Mouse (Mus musculus): ENCODE results near the gene Tubb2a.
A peak's percentile ranks its signal among the peaks of the same experiment; 100 is the strongest.
"Not testable (repeated sequence)": the region's sequence is repeated elsewhere in the genome, so short reads cannot be mapped to it uniquely, and the experiment has no call there.

Gene Tubb2a

DNA sequence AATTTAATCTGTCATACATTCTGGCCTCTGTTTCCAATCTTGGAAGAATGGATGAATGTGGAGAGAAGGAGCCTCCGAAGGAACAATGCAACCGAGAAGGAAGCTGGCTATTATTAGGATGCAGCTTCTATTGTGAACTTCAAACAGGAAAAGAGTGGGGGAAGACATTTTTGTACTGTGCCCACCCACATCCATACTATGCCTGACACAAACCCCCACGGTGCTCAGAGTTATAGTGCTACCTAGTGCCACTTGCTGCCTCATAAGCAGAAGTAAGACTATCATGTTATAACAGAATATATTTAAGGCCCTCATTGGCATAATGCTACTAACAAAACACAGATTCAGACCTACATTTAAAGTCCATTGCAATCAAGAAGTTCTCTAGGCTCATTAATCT lies 11.6 kb upstream of the Tubb2a start:
- no peak for DNase-seq (ENCODE audit: low spot score in 2 of 2)

- no peak for DNase-seq (ENCODE audit: low spot score in 2 of 2)
Observed at GRCm38 (mm10) chr13:34088871-34089288, 11.1 kb upstream of the Tubb2a start.

DNA sequence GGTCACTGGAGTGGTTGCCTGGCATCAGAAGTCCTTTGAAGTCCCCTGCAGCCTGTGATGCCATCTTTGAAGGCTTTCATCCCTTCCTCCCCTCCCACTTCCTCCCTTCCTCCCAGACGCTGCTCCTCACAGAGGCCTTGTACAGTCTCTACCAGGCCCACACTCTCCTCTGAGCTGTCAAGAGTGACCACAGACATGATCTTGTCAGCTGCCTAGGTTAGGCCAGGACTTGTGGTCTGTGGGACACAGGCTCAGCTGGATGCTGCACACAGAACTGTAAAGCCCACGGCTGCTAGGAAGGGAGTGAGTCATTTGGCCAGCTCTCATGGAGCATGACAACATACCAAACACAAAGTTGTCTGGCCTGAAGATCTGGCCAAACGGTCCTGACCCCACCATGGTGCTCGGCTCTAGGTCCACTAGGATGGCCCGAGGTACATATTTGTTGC lies 10.4 kb upstream of the Tubb2a start:
- not testable (repeated sequence) for DNase-seq (ENCODE audit: low spot score in 2 of 2)

DNA sequence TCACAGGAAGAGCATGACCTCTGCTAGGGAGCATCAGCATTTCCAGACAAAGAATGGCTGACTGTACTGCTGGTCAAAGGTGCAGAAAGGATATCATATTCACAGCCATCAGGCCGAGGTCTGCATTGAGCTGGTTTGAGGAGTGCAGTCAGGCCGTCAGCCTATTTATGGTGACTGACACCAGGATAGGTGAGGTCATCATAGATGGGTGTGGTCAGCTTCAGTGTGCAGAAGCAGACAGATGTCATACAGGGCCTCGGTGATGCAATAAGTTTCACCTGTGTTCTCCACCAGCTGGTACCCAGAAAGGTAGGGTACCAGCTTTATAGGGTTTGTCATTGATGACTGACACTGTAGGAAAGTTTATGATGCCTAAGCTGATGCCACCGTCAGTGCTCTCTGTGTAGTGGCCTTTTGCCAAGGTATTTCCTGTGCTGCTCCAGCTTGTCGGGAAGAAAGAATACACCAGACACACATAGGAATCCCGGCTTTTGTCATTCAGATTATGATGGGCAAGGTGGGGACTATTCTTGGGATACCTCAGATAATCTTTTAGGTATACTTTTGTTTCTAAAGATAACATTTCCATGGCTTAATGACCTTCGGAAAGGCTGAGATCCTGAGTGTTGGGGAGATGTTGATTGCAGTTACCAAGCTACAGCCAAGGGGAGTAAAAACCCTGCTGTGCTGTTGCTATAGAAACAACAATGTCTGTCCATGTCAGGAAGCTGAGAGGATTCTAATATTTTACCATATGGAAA lies 9.4 kb upstream of the Tubb2a start:
- no peak for DNase-seq (ENCODE audit: low spot score in 2 of 2)

DNA sequence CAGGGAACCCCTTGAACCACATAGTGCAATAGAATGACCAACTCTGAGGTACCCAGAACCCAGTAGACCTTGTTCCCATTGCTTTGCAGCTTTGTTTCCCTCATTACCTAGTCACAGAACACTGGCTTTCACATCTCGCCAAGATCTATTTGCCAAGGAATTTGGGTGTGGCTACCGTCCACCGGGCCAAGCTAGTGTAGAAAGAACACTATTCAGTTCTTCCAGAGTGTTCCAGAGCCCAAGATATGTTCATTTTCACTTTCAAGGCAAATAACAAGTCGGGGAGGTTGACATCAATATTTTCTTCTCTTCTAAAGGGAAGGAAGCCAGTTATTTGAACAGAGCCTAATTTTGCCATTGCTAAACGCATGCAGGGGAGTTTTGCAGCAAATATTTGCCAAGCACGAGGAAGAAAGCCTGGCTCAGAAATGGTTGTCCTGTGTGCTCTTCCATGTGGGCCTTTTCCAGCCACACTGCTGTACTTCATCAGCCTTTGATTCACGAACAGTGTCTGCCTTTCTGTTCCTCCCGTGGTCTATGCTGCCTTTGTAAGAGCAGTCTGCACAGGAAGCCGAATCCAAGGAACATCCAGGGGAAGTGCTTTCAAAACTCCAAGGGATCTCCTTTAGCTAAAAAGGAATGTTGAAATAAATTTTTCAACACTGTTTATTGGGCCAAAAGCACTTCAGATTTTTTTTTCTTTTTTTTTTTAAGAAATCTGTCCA lies 6.4 kb upstream of the Tubb2a start:
- peak in 1 of 2 experiments; percentile 68 for DNase-seq (ENCODE audit: low spot score in 2 of 2)

DNA sequence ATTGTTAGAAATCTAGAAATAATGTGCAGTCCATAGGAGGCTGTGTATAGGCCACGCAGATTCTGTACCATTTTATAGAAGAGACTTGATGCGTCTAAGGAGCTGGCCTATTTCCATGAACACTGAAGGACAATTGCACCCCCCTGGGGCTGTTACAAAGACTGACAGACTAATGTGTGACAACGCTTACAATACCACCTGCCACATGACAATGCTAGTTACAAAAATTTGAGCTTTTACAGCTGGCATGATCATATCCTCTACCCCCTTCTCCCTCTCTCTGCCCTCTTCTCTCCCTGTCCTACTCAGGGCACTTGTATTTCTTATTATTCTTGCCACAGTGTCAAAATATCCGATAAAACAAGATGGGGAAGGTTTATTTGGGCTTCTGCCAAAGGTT lies 4.1 kb upstream of the Tubb2a start:
- no peak for DNase-seq (ENCODE audit: low spot score in 2 of 2)

- no peak for DNase-seq (ENCODE audit: low spot score in 2 of 2)
Observed at GRCm38 (mm10) chr13:34079801-34080200, 2.0 kb upstream of the Tubb2a start.

DNA sequence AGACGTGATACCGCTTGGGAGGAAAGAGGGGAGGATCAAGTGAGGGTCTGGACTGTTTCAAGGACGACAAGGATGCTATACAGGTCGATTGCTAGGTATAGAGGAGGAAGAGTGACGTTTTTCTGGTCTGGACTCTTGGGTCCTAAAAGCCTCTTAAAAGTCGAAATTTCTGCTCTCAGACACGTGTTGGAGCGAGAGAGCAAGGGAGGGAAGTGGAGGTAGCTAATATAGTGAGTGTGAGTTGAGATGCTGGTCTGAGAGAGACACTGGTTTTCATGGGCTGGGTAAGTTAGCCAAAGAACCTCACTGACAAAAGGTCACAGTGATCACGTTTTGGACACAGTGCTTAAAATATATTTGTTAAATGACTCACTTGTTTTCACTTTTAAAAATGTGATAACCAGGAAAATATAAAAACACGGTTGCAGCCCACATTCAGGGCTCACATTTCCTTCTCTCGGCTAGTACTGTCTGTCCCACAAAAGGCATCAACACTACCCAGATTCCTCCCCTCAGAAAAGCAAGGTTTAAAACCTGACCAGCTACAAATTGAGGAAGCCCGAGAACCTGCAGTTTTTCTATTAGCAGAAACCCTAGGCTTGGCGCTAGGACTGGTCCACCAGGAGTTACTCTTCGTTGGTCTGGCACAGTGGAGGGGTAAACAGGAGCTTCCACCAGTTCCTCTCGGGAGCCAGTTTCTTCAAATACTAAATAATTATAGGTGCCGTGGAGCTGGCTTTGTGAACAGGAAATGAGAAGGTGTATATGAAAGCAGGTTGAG lies 883 bp upstream of the Tubb2a start:
- DNase-seq (ENCODE audit: low spot score in 2 of 2): no peak

- no peak for DNase-seq (ENCODE audit: low spot score in 2 of 2)
Observed at GRCm38 (mm10) chr13:34076561-34077491, 981 bp downstream of the Tubb2a start.

DNA sequence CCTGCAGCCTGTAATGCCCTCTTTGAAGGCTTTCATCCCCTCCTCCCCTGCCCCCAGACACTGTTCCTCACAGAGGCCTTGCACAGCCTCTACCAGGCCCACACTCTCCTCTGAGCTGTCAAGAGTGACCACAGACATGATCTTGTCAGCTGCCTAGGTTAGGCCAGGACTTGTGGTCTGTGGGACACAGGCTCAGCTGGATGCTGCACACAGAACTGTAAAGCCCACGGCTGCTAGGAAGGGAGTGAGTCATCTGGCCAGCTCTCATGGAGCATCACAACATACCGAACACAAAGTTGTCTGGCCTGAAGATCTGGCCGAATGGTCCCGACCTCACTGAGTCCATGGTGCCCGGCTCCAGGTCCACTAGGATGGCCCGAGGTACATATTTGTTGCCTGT lies 1.9 kb downstream of the Tubb2a start:
- not testable (repeated sequence) for DNase-seq (ENCODE audit: low spot score in 2 of 2)

DNA sequence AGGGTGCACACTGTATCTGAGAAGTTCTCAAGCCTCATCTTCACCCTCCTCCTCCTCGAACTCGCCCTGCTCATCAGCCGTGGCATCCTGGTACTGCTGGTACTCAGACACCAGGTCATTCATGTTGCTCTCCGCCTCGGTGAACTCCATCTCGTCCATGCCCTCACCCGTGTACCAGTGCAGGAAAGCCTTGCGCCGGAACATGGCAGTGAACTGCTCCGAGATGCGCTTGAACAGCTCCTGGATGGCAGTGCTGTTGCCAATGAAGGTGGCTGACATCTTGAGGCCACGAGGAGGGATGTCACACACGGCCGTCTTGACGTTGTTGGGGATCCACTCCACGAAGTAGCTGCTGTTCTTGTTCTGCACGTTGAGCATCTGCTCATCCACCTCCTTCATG lies 3.4 kb downstream of the Tubb2a start:
- not testable (repeated sequence) for DNase-seq (ENCODE audit: low spot score in 2 of 2)

- no peak for DNase-seq (ENCODE audit: low spot score in 2 of 2)
Observed at GRCm38 (mm10) chr13:34072847-34073246, 5.0 kb downstream of the Tubb2a start.

DNA sequence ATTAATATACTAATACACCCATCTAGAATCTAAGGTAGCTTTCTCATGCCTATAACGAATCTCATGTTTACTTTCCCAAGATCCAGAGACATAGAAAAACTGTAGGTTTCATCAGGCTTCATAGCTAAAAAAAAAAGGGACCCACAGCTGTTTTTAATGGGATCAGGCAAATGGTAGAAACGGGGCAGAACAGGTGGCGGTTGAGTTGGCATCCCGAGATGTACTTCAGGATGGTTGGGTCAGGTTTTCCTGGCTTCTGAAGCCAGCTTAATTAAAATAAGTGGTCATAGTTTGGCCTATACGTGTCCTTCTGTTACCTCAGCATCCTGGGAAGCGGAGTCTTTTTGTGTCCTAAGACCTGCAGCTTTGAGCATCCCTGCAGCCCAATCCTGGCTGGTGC lies 6.0 kb downstream of the Tubb2a start:
- DNase-seq (ENCODE audit: low spot score in 2 of 2): no peak

GRCm38 (mm10) chr13:34070296-34070695 lies 7.5 kb downstream of the Tubb2a start:
- DNase-seq (ENCODE audit: low spot score in 2 of 2): no peak

DNA sequence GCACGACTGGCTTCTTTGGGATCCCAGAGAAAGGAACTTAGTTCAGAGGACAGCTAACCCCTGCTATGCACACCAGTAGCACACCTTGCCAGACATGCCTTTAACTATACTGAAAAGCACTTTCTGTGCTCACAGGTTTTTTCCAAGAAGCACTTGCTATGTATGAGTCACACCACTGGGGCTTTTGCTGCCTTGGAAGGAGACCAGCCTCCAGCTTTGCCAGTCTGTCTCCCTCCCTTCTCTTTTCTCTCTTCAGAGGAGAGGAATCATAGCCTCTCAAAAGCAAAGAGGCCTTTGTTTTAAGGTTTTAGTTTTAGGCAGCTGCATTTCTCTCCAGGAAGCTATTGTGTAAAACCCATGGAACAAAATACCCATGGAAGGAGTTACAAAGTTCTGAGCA lies 11.5 kb downstream of the Tubb2a start:
- peak in 1 of 2 experiments; percentile 40 for DNase-seq (ENCODE audit: low spot score in 2 of 2)

DNA sequence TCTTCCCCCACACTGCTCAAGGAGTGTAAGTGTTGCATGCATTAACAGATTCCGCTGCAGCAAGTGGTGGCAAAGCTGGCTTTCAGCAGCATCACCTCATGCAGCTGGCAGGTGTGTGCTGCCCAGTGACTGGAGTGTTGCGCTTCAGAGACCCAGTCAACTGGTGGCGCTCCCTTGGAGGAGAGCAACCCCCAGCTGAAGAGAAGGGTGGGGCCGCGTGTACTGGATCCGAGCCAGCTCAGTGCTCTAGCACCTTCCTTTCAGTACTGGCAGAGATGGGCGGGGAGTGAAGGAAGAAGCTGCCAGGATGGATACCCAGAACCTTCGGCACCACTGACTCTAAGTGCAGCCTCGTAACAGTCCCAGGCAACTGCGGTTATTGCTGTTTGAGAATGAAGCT lies 15.3 kb downstream of the Tubb2a start:
- no peak for DNase-seq (ENCODE audit: low spot score in 2 of 2)

DNA sequence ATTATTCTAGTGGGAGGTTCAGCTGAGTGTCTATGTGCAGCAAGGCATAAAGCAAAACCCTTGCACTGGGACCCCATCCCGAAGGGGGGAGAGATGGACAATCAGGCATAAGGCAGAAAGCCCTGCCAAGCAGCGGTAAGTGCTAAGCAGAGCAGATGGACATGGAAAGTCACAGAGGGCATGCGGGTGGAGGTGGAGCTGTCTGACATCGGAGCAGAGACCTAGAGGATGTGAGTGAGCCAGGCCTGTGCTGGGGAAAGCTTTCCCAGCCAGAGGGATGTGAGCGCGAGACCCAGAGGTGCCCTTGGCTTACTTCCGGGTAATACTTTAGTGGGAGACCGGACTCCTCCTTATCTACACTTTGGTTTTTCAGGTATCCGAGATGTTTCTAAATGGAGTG lies 17.7 kb downstream of the Tubb2a start:
- no peak for DNase-seq (ENCODE audit: low spot score in 2 of 2)

- no peak for DNase-seq (ENCODE audit: low spot score in 2 of 2)
Observed at GRCm38 (mm10) chr13:34057252-34057651, 20.6 kb downstream of the Tubb2a start.

GRCm38 (mm10) chr13:34054983-34055382 lies 22.8 kb downstream of the Tubb2a start:
- no peak for DNase-seq (ENCODE audit: low spot score in 2 of 2)

DNA sequence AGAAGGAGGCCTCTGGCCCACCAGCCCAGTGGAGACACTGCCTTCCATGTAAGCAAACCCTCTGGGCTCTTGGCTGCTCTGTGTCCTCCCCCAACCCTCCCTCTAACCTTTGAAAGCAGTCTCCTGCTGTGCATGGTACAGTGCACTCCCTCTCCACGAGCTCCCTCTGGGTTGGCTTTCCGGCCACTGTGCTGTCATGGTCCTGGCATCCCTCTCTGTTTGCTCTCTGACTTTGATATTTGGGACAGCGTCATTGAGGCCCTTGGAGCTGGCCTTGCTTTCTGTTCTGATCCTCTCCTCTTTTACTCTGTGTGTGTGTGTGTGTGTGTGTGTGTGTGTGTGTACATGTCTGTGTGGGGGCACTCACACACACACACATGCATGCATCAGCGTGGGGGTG lies 23.4 kb downstream of the Tubb2a start:
- no peak for DNase-seq (ENCODE audit: low spot score in 2 of 2)

DNA sequence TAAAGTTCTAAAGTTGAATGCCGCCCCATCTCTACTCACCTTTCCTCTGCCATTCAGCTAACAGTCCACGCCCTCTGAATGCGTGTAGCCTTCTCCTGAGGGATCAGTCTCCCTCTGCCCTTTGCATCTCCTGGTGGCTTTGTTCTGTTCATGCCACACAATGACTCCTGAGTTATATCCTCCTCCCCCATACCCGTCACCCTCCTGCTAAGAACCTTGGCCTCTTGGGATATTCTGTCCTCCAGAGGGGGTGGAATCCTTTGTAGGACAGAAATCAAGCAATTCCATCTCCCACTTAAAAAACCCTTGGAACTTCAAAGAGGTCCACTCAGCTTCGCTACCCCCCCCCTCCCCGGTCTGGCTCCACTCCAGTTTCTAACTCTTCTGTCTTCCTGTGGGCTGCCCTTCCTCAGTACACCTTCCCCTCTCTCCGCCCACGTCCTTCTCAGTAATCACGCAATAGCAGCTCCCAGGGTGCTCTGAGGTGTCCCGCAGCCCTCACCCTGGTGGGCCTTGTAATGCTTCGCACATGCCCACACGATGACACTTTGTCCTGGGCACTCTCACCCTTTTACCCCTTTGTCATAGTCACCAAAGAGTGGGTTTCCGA lies 24.0 kb downstream of the Tubb2a start:
- no peak for DNase-seq (ENCODE audit: low spot score in 2 of 2)
